Mouse (Mus musculus) embryonic fibroblast, embryonic 13.5 days (primary cell): ENCODE results near the gene Cox11. TPM values are rescaled to one million over a fixed set of nuclear protein-coding genes. Genes with fewer than 3 reads are reported as not detected.

ENCODE experiments used
- H3K27ac ChIP-seq: 2 replicates; pipeline ENCODE4 v1.5.1; 2012; ENCODE audit warnings: low read length, control low read depth, inconsistent platforms; ENCODE audit not compliant: insufficient read depth
- H3K4me1 ChIP-seq: 2 replicates; pipeline ENCODE4 v1.6.1; 2011; ENCODE audit warnings: low read length; ENCODE audit not compliant: control insufficient read depth, insufficient read depth
- H3K4me3 ChIP-seq: 2 replicates; pipeline ENCODE4 v1.5.1; 2011; ENCODE audit warnings: mild to moderate bottlenecking, control low read depth, low read length; ENCODE audit not compliant: insufficient read depth
- CTCF ChIP-seq: IDR thresholded peaks from 2 replicates; pipeline ENCODE4 v1.5.1; 2011; ENCODE audit warnings: mild to moderate bottlenecking, control low read depth, low read length, moderate library complexity, borderline replicate concordance; ENCODE audit not compliant: insufficient read depth
- POLR2A ChIP-seq: IDR thresholded peaks from 2 replicates; pipeline ENCODE4 v1.6.1; 2011; ENCODE audit warnings: low read depth, mild to moderate bottlenecking, control low read depth, low read length, moderate library complexity
- polyA plus RNA-seq: library from polyadenylated mRNA; stranded (reverse); fragments of >200 nt; gene quantifications from 2 replicates; pipeline ENCODE4 v1.2.4, GENCODE M21; 2011; ENCODE audit warnings: low read depth; ENCODE audit not compliant: missing spikeins, insufficient read length

Cox11 gene
- polyA plus RNA-seq, 1 experiment, result 18.6 TPM

DNA sequence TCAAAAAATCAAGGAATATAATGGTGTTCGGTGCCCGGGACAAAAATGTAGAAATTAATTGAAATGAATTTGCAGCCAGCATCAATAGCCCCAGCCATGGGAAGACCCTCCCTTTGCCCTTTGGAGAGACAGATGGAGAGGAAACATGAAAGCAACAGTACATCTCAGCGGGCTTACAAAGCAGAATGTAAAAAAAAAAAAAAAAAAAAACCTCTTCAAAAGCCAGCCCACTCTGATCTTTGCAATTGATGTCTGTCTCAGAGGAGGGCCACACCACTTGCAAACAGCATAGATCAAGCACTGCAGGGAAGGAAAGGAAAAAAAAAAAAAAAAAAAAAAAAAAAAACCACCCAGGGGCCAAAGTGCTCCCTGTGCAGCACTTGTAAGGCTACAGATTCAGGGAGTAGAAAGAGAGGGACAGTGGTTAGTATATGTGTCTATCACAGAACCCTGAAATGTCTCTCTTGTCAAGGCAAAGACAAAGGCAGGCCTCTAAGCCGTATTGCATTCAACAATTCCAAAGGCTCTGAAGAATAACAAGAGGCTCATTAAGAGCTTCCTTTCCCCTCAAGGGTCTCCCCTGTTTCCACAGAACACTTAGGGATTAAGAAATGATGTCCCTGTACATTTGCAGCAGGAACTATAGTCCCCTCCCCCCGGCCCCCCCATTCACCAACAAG lies 25.8 kb downstream of the Cox11 start:
- Histone ChIP-seq H3K27ac (no peak overlapping the region), H3K4me1 (peaks cover 15% of the 10 kb centered on the region)

DNA sequence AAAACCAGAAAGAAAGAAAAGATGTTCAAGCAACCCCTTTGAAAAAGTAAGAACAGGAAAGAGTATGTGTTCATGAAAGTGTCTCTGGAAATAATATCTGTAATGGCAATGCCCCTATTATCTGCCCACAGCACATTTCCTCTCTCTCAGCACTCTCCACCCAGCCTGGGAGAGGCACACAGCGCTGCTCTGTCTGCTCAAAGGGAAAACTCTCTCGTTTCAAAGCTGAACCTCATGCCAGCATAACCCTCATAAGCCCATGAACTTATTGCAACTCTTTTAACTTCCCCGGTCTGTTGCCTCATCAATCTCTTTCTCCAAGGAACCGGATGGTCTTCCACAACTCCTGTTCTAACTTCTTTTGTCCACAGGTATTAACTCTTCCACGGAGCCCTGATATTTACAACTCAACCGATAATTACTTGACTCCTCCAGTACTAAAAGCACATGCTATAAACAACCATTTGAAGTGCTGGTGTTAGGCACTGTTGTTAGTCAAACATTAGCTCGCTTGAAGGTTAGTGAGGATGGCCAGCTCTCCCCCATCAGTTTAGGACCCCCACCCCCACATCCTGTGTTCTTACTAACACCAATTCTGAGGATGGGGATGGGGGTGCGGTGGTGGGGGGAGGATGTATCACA lies 26.5 kb downstream of the Cox11 start:
- H3K27ac ChIP-seq, result peak overlapping the region; percentile 82
- peaks cover 15% of the 10 kb centered on the region for H3K4me1 ChIP-seq
- TF ChIP-seq CTCF, result no peak
- no peak for TF ChIP-seq POLR2A
- H3K4me3 ChIP-seq, result no peak overlapping the region

More for the DNA sequence above, 25.8 kb downstream of the Cox11 start:
- H3K4me3 ChIP-seq, result no peak overlapping the region
- TF ChIP-seq CTCF, result no peak
- no peak for TF ChIP-seq POLR2A

DNA sequence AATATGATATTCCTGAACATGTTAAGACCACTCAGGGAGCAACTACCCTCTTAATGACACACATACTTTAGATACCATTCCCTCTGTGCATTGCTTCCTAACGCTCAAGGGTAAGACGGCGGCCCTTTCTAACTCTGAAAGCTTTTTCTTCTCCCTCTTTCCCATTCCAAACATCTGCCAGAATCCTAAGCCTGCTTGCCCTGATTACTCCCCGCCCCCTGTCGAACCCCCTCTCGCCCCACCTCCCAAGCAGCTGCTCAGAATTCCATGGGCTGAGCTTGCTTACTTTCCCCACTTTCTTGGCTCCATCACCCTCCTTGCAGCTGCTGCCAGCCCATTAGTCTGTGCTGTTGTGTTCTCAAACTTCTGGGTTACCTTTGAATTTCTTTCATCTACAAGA lies 27.2 kb downstream of the Cox11 start:
- TF ChIP-seq POLR2A, result no peak
- TF ChIP-seq CTCF, result no peak
- peaks cover 15% of the 10 kb centered on the region for H3K4me1 ChIP-seq
- no peak overlapping the region for H3K4me3 ChIP-seq
- H3K27ac ChIP-seq, result peak overlapping the region; percentile 82

DNA sequence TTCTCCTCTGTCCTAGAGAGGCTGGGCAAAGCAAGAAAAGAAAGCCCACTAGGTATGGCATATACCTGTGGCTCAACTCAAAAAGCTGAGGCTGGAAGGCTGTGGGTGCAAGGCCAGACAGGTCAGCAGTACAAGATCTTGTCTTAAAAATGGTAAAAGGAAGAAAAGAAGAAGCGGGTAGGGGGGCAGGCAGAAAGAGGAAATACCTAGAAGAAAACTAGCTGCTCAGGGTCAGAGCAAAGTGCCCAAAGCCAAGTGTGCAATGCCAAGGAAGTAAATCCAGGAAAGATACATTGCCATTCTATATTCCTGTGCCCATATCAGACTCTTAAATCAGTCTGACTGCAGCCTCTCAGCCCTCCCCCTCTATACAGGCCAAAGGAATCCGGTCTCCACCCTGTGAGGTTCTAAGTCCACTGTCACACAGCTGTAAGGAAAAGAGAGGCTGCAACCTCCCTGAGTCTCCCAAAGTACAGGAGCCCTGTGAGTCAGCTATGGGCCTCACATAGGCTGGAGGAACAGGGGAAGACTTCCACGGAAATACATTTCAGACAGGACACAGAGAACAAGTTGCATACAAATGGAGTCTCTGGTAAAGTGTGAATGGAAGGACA lies 28.3 kb downstream of the Cox11 start:
- Histone ChIP-seq H3K4me1 (peaks cover 11% of the 10 kb centered on the region), H3K27ac (peak overlapping the region; percentile 58), H3K4me3 (no peak overlapping the region)
- TF ChIP-seq POLR2A (no peak), CTCF (no peak)

DNA sequence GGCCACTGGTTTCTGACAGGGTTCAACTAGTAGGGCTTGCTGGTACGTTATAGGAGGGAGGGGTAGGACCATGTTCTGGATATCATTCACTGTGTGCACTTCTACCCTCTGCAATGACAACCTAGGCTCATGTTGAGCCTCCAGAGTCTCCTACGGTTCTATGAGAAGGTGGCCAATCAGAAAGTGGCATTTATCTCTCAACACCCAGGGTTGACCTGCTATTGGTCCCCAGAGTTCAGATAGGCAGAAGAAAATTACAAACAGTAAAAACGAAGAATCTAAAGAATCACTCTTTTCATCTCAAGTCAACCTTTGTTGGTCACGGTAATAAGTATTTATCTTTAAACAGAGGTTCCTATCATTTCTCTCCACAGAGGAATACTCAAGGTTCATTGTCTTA lies 28.9 kb downstream of the Cox11 start:
- H3K4me3 ChIP-seq, result no peak overlapping the region
- H3K4me1 ChIP-seq, result peaks cover 11% of the 10 kb centered on the region
- TF ChIP-seq POLR2A (no peak), CTCF (no peak)
- H3K27ac ChIP-seq, result peak overlapping the region; percentile 58; the same call in 1 of the 2 replicates

DNA sequence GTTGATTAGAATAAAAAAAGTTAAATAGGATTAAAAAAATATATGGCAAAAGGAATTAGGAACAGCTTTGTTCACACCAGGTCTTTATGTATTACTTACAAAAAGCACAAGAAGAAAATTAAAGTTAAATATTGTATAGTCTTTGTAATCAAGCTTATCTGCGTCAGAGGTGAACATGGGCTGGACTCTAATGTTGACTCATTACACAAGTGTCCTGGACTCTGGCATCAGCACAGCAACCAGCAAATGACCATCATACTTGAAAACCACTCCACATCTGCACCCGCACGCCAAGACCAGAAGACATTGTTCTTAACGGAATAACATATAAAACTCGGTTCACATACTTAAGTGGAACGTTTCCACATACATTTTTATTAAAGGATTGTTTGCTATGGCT lies 29.4 kb downstream of the Cox11 start:
- H3K4me3 ChIP-seq, result no peak overlapping the region
- H3K27ac ChIP-seq, result no peak overlapping the region
- peaks cover 11% of the 10 kb centered on the region for H3K4me1 ChIP-seq
- no peak for TF ChIP-seq CTCF
- TF ChIP-seq POLR2A, result no peak

DNA sequence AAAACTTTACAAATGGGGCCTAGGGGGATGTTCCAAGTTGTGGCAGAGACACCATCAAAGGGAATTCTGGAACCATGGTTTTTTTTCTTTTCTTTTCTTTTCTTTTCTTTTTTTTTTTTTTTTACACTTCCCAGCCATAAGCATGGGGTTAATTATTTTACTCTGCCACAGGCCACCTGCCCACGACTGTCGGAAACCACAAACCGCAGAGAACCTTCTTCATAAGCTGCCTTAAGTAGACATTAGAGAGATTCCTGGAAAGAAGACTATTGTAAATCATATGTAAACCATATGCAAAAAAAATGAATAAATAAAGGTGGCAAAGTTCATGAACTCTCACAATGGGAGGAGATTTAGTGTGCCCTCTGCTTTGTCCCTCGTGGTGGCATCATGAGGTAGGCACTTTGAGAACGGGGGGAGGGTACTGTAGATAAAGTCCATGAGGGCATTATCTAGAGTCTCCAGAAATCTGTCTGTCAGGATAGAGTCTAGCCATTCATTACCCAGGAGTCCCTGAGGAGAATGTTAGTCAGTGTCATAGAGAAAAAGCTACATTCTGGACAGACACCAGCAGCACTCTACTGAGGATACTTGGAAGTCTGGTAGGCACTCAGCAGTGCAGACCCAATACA lies 37.6 kb downstream of the Cox11 start:
- Histone ChIP-seq H3K4me1 (no peaks in the 10 kb centered on the region), H3K4me3 (no peak overlapping the region), H3K27ac (no peak overlapping the region)
- TF ChIP-seq CTCF (no peak), POLR2A (no peak)

DNA sequence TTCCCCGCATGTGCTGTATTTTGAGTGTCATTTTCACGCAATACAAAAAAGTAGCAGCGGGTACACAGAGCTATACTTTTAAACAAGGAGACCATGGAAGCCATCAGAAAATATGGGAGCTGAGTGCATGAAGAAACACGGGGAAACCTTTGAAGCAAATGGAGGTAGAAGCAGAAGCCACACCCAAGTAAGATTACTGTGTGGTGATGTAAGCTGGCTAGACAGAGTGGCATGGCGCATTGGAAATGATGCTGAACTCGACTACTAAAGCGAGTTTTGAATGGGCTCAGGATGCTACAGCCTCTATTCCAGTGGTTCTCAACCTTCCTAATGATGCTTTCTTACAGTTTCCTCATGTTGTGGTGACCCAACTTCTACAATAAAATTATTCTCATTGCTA lies 39.1 kb downstream of the Cox11 start:
- Histone ChIP-seq H3K4me3 (no peak overlapping the region), H3K4me1 (no peaks in the 10 kb centered on the region), H3K27ac (no peak overlapping the region)
- TF ChIP-seq POLR2A, result no peak
- TF ChIP-seq CTCF, result no peak

DNA sequence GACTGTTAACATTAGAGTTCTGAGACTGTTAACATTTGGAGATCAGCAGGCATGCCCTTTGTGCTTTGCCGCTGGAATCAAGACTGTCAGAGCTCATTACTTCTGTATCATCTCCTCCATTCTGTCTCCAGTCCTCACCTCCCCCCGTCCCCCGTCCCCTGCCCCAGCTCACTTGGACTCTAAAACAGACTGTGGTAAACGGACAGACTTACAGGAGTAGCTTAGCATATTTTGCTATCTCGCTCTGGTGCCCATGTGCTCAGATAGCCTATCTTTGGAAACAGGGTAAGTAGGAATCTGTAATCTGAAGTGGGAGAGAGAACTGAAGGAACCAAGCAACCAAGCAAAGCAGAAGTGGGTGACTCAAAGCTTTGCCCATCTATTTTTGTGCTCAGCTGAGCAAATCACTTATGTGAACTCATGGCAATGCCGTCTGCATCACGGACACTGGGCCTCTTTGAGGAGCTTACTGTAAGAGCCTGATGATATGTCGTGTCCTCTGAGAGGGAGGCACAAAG lies 39.9 kb downstream of the Cox11 start:
- no peaks in the 10 kb centered on the region for H3K4me1 ChIP-seq
- H3K27ac ChIP-seq, result no peak overlapping the region
- TF ChIP-seq CTCF (no peak), POLR2A (no peak)
- no peak overlapping the region for H3K4me3 ChIP-seq
